Mouse (Mus musculus): ENCODE data around the gene Cops7a. TPM values are rescaled to one million over a fixed set of nuclear protein-coding genes. Genes with fewer than 3 reads are reported as not detected.

Gene Cops7a
- polyA plus RNA-seq, 1 experiment from 2014 or later, result 119 TPM

DNA sequence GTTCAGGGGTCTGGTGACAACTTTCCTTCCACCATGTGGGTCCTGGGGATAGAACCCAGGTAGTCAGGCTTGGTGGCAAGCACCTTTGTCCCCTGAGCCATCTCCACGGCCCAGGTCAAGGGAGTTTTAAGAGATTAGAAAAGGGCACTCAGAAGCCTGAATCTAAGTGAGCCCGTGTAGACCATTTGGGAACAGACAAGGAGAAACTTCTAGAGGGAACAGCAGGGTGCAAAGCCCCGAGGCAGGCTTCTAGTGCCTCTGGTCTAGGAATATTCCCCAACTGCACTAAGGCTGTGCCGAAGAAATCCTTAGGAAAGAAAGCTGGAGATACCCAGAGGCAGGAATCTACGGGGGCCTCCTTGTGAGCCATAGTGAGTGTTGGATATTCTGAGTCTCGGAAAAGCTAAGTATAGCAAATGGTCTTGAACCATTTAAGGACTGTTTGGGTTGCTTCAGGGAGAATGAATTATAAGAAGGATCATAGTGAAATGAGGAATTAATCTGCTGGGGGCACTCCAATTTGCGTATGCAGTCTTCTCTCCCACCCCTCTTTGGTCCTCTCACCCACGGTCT, 30.6 kb upstream of the Cops7a start:
- Histone ChIP-seq H3K27me3 (peaks cover 84% of the 10 kb centered on the region), H3K27ac (no peak overlapping the region), H3K9me3 (no peaks in the 10 kb centered on the region), H3K36me3 (no peaks in the 10 kb centered on the region), H3K4me2 (replicated peaks) (peak overlapping the region; percentile 98; the same call in 1 of the 2 replicates), H3K4me3 (peak overlapping the region; percentile 61; the same call in 1 of the 2 replicates), H3K9ac (no peak overlapping the region; the same call in 1 of the 2 replicates), H3K4me1 (peaks cover 19% of the 10 kb centered on the region)
- no peak for ATAC-seq (ENCODE audit: insufficient number of reproducible peaks, insufficient read depth, low FRiP score, low TSS enrichment)
- WGBS, result 40% methylated on average over 8 of the region's 8 CpGs

DNA sequence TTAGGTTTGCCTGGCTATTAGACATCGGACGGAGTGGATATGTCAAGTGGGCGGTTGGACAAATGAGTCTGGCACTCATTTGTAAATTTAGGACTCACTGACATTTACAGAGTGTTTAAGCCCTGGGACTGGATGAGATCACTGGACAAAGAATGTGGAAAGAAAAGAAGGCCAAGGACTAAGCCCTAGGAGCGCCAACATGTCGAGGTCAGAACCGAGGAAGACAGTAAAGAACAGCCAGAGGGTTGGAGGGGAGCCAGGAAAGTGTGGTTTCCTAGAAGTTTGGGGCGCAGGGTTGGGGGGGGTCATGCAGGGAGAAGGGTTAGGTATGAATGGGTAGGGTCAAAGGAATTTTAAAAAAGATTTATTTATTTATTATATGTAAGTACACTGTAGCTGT, 29.9 kb upstream of the Cops7a start:
- H3K4me3 ChIP-seq, result no peak overlapping the region
- H3K9ac ChIP-seq, result no peak overlapping the region
- no peaks in the 10 kb centered on the region for H3K36me3 ChIP-seq
- WGBS, result 84% methylated on average over 7 of the region's 7 CpGs
- peaks cover 77% of the 10 kb centered on the region for H3K27me3 ChIP-seq
- H3K9me3 ChIP-seq, result peaks cover under 1% of the 10 kb centered on the region; the same call in 1 of the 2 replicates
- ATAC-seq (ENCODE audit: insufficient number of reproducible peaks, insufficient read depth, low FRiP score, low TSS enrichment), result no peak
- H3K4me1 ChIP-seq, result peaks cover 19% of the 10 kb centered on the region
- no peak overlapping the region for H3K27ac ChIP-seq
- no peak overlapping the region for H3K4me2 ChIP-seq (replicated peaks)

DNA sequence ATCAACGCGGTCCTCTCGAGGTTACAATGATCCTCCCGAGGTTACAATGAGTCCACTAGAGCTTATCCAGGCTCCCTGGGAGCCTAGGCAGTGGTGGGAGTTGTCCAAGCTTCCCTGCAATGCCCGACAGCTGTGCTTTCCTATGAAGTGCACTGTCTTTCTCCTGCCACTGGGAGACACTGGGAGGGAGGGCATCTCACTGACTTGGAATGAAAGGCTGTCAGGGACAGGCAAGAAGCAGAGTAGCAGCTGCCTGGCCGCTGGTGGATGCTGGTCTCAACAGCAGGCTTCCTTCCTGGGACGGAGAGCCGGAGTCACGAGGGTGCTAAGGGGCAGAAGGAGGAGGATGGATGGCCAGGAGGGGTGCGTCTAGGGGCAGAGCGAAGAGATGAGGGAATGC, 28.5 kb upstream of the Cops7a start:
- H3K9me3 ChIP-seq, result peaks cover 7% of the 10 kb centered on the region
- peaks cover 63% of the 10 kb centered on the region for H3K27me3 ChIP-seq
- no peaks in the 10 kb centered on the region for H3K36me3 ChIP-seq
- 11% methylated on average over 11 of the region's 11 CpGs for WGBS
- H3K27ac ChIP-seq, result no peak overlapping the region
- H3K9ac ChIP-seq, result no peak overlapping the region
- H3K4me2 ChIP-seq (replicated peaks), result peak overlapping the region; percentile 18; the same call in 1 of the 2 replicates
- peaks cover 18% of the 10 kb centered on the region for H3K4me1 ChIP-seq
- no peak overlapping the region for H3K4me3 ChIP-seq
- ATAC-seq (ENCODE audit: insufficient number of reproducible peaks, insufficient read depth, low FRiP score, low TSS enrichment), result no peak

DNA sequence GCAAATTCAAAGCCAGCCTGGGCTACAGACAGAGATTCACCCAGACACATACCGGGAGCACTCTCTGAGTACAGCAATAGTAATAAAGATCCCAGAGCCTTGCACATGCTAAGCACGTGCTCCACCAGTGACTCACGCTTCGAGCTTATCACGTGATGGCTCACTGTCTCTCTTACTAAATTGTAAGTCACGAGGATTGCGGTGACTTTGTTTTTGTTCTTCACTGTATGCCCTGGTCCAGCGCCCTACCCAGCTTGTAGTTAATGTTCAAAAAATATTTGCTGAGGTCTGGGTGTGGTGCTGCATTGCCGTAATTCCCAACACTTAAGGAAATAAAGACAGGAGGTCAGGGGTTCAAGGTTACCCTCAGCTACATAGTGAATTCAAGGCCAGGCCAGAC, 28.0 kb upstream of the Cops7a start:
- Histone ChIP-seq H3K4me1 (peaks cover 14% of the 10 kb centered on the region; the same call in 1 of the 2 replicates), H3K36me3 (no peaks in the 10 kb centered on the region), H3K27me3 (peaks cover 58% of the 10 kb centered on the region), H3K4me3 (no peak overlapping the region), H3K4me2 (replicated peaks) (no peak overlapping the region), H3K9ac (no peak overlapping the region), H3K27ac (no peak overlapping the region), H3K9me3 (peaks cover 7% of the 10 kb centered on the region)
- ATAC-seq (ENCODE audit: insufficient number of reproducible peaks, insufficient read depth, low FRiP score, low TSS enrichment), result no peak
- 81% methylated on average over 9 of the region's 9 CpGs for WGBS

DNA sequence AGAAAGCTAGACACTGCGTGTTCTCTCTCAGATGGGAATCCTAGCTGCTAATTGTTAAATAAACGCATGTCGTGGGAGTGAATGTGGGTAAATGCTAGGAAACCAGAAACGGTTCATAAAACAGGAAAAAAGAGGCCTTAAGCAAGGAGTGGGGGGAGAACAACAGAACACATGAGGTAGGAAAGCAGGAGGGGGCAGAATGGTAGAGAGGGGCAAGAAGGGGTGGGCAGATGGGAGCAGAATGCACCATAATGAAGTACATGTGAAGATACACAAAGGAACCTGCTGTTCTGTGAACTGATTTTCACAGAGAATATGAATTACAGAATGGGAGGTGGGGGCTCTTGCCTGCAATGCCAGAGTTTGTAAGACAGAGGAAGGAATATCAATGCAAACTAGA, 26.9 kb upstream of the Cops7a start:
- WGBS, result 65% methylated on average over 4 of the region's 4 CpGs
- H3K36me3 ChIP-seq, result no peaks in the 10 kb centered on the region
- peaks cover 7% of the 10 kb centered on the region for H3K9me3 ChIP-seq
- peaks cover 47% of the 10 kb centered on the region for H3K27me3 ChIP-seq
- H3K4me1 ChIP-seq, result 0 out of 2 replicates have a peak, but pooled peaks cover 8% of the 10 kb centered on the region
- no peak overlapping the region for H3K4me2 ChIP-seq (replicated peaks)
- H3K27ac ChIP-seq, result no peak overlapping the region
- no peak overlapping the region for H3K9ac ChIP-seq
- no peak overlapping the region for H3K4me3 ChIP-seq
- ATAC-seq (ENCODE audit: insufficient number of reproducible peaks, insufficient read depth, low FRiP score, low TSS enrichment), result no peak

DNA sequence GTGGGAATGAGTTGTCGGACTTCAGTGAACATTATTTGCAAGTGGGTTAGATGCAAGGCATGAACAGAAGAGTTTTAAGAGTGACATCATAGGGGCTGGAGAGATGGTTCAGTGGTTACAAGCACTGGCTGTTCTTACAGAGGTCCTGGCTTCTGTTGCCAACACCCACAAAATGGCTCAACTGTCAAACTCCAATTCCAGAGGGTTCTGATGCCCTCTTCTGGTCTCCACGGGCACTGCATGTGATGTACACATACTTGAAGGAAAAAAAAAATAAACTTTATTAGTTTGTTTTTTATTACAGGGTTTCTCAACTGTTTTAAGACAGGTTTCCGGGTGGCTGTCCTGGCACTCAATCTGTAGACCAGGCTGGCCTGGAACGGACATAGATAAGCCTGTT, 2.4 kb upstream of the Cops7a start:
- 72% methylated on average over 4 of the region's 4 CpGs for WGBS
- H3K9me3 ChIP-seq, result no peaks in the 10 kb centered on the region
- no peak overlapping the region for H3K4me3 ChIP-seq
- no peak overlapping the region for H3K9ac ChIP-seq
- no peak for ATAC-seq (ENCODE audit: insufficient number of reproducible peaks, insufficient read depth, low FRiP score, low TSS enrichment)
- no peak overlapping the region for H3K27ac ChIP-seq
- peaks cover 8% of the 10 kb centered on the region for H3K4me1 ChIP-seq
- no peak overlapping the region for H3K4me2 ChIP-seq (replicated peaks)
- H3K36me3 ChIP-seq, result peaks cover 4% of the 10 kb centered on the region; the same call in 1 of the 2 replicates
- H3K27me3 ChIP-seq, result no peaks in the 10 kb centered on the region

DNA sequence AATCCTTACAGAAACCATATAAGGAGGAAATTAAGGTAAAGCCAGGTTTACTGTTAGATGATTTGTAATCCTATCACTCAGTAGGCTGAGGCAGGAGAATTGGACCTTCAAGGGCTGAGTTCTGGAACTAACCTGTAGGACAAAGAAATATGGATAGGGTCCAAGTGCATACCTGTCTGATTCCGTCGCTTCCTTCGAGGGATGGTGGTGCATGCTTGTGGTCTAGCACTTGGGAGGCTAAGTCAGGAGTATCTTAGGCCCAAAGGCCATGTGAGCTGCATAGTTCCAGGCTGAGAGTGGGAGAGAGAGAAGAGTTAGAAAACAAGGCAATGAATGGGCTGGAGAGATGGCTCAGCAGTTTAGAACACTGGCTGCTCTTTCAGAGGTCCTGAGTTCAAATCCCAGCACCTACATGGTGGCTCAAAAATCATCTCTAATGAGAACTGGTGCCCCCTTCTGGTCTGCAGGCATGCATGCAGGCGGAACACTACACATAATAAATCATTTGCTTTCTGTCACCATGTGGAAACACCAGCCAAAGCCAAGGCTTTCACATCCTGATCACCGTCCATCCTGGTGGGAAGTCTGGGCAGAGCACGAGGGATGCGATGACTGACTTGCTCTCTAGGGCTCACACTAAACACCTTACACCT, 1.3 kb upstream of the Cops7a start:
- Histone ChIP-seq H3K4me1 (peaks cover 8% of the 10 kb centered on the region), H3K4me2 (replicated peaks) (peak overlapping the region; percentile 94), H3K27me3 (no peaks in the 10 kb centered on the region), H3K9me3 (no peaks in the 10 kb centered on the region), H3K4me3 (peak overlapping the region; percentile 73), H3K27ac (no peak overlapping the region), H3K9ac (no peak overlapping the region), H3K36me3 (peaks cover 14% of the 10 kb centered on the region)
- 98% methylated on average over 7 of the region's 7 CpGs for WGBS
- no peak for ATAC-seq (ENCODE audit: insufficient number of reproducible peaks, insufficient read depth, low FRiP score, low TSS enrichment)

DNA sequence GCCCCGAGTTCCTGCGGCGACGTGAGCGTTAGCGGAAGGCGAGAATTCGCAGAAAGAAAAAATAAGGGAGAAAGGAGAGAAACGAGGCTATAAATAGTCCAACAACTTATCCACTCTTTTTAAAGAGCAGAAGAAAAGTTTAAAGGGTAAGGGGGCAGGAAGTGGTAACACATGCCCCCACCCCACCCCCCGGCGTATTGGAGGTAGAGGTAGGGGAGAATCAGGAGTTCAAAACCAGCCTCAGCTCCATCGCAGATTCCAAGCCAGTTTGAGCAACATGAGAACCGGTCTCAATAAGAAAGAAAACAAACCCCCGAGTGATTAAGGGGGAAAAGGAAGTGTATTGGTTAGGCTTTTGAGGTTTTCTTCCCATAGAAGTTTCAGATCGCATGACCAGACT, 409 bp upstream of the Cops7a start:
- peaks cover 8% of the 10 kb centered on the region for H3K4me1 ChIP-seq
- no peak for ATAC-seq (ENCODE audit: insufficient number of reproducible peaks, insufficient read depth, low FRiP score, low TSS enrichment)
- H3K9ac ChIP-seq, result peak overlapping the region; percentile 93
- WGBS, result 14% methylated on average over 15 of the region's 15 CpGs
- peak overlapping the region; percentile 94 for H3K4me2 ChIP-seq (replicated peaks)
- peak overlapping the region; percentile 73 for H3K4me3 ChIP-seq
- peaks cover 23% of the 10 kb centered on the region for H3K36me3 ChIP-seq
- peak overlapping the region; percentile 93 for H3K27ac ChIP-seq
- H3K27me3 ChIP-seq, result no peaks in the 10 kb centered on the region
- no peaks in the 10 kb centered on the region for H3K9me3 ChIP-seq

DNA sequence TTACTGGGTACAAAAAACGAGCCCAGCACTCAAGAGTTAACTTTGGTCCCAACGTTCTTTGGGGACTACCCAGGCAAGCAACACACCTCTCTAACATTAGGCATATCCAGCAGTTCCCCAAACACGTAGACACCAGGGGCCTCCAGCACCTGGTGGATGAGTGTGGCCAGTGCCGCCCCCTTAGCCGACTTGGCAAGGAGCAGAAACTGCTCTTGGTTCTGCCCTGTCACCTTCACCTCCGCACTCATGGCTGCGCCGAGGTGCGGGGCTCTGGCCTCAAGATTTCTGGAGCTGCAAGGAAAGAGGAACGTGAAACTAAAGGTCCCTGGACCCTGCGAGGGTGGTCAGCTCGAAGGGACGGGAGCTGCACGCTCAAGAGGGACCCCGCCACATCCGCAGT, 700 bp downstream of the Cops7a start:
- no peaks in the 10 kb centered on the region for H3K9me3 ChIP-seq
- ATAC-seq (ENCODE audit: insufficient number of reproducible peaks, insufficient read depth, low FRiP score, low TSS enrichment), result no peak
- peak overlapping the region; percentile 93 for H3K9ac ChIP-seq
- peaks cover 8% of the 10 kb centered on the region for H3K4me1 ChIP-seq
- no peaks in the 10 kb centered on the region for H3K27me3 ChIP-seq
- H3K27ac ChIP-seq, result peak overlapping the region; percentile 93; the same call in 1 of the 2 replicates
- H3K4me3 ChIP-seq, result peak overlapping the region; percentile 73
- peaks cover 34% of the 10 kb centered on the region for H3K36me3 ChIP-seq
- WGBS, result 34% methylated on average over 16 of the region's 16 CpGs
- peak overlapping the region; percentile 94 for H3K4me2 ChIP-seq (replicated peaks)

DNA sequence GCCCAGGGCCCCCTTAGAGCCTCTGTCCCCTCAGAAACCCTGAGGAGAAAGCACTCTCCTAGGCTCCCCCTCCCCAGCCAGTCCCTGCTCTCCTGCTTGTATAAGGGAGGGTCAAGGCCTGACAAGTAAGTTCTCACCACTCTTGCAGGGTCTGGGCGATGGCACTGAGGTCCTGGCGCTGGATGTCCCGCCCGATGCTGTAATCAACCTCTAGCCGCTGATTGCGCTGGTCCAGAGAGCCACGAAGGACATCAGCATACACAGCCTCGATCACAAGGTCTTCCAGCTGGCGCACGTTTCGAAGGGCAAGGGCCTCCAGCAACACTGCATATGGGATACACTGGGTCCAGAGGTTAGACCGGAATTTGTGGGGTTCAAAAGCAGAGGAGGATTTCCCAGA, 4.3 kb downstream of the Cops7a start:
- Histone ChIP-seq H3K4me1 (peaks cover 8% of the 10 kb centered on the region), H3K27me3 (no peaks in the 10 kb centered on the region), H3K36me3 (peaks cover 59% of the 10 kb centered on the region), H3K4me2 (replicated peaks) (no peak overlapping the region), H3K27ac (no peak overlapping the region), H3K9me3 (no peaks in the 10 kb centered on the region), H3K4me3 (no peak overlapping the region), H3K9ac (no peak overlapping the region)
- WGBS, result 95% methylated on average over 12 of the region's 12 CpGs
- ATAC-seq (ENCODE audit: insufficient number of reproducible peaks, insufficient read depth, low FRiP score, low TSS enrichment), result no peak

DNA sequence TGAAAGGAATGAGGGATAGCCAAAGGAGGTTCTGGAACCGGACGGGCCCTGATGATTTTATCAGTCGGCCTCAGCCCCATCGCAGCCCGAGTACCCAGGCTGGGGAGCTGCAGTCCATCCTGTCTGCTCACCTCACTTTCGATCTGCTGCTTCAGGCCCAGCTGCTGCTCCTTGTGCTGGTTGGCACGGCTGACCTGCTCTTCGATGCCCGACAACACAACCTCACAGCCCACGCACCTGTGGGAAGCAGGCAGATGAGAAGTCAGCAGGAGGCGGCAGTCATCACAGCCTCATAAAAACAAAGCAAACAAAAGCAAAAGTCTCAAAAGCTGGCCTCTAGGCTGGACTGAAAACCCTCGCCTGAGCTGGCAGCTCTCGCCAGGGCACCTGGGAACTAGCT, 5.4 kb downstream of the Cops7a start:
- H3K27ac ChIP-seq, result no peak overlapping the region
- H3K9me3 ChIP-seq, result no peaks in the 10 kb centered on the region
- peaks cover 68% of the 10 kb centered on the region for H3K36me3 ChIP-seq
- no peaks in the 10 kb centered on the region for H3K27me3 ChIP-seq
- no peak for ATAC-seq (ENCODE audit: insufficient number of reproducible peaks, insufficient read depth, low FRiP score, low TSS enrichment)
- H3K4me3 ChIP-seq, result no peak overlapping the region
- H3K9ac ChIP-seq, result no peak overlapping the region
- no peak overlapping the region for H3K4me2 ChIP-seq (replicated peaks)
- peaks cover 8% of the 10 kb centered on the region for H3K4me1 ChIP-seq
- 89% methylated on average over 13 of the region's 13 CpGs for WGBS

DNA sequence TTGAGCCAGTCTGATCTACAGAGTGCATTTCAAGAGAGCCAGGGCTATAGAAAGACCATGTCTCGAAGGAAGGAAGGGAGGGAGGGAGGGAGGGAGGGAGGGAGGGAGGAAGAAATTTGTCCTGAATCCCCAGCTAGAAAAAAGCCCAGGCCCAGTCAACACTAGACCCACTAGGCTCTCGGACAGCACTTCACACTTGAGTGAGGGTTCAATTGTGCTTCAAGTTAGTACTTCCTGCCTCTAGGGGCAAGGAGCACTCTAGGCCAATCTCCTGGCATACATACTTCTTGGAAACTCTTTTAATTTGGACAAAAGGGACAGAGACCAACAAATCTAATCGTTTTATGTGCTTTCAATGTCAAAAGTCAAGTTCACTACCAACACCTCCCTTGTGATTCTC, 7.2 kb downstream of the Cops7a start:
- H3K9me3 ChIP-seq, result no peaks in the 10 kb centered on the region
- no peaks in the 10 kb centered on the region for H3K4me1 ChIP-seq
- H3K27ac ChIP-seq, result no peak overlapping the region
- no peak overlapping the region for H3K4me2 ChIP-seq (replicated peaks)
- WGBS, result 80% methylated on average over 3 of the region's 3 CpGs
- H3K4me3 ChIP-seq, result no peak overlapping the region
- no peaks in the 10 kb centered on the region for H3K27me3 ChIP-seq
- peaks cover 69% of the 10 kb centered on the region for H3K36me3 ChIP-seq
- H3K9ac ChIP-seq, result no peak overlapping the region
- ATAC-seq (ENCODE audit: insufficient number of reproducible peaks, insufficient read depth, low FRiP score, low TSS enrichment), result no peak

Data from embryonic facial prominence, embryonic 12.5 days (tissue).